Mouse (Mus musculus) liver, embryonic 14.5 days (tissue): ENCODE measurements around the gene Evl.

ENCODE experiments used
- CTCF ChIP-seq: IDR thresholded peaks from 2 replicates; pipeline ENCODE4 v1.5.1; 2016; ENCODE audit warnings: antibody characterized with exemption, low read depth, control low read depth
- EP300 ChIP-seq: IDR thresholded peaks from 2 replicates; pipeline ENCODE4 v1.6.1; 2016; ENCODE audit warnings: antibody characterized with exemption, low read depth

DNA sequence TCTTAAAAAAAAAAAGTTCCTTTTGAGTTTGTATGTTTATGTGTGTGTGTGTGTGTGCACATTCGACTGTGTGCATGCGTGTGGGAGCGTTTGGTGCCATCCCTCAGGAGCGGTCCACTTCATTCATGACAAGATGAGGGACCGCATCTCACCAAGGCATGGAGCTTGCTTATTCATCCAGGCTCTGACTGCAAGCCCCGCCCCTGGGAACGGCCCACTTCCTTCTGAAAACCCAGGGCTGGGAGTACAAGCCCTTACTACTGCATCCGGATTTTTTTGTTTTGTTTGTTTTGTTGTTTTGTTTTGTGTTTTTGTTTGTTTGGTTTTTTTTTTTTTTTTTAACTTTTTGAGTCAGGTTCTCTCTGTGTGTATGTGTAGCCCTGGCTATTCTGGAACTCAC lies 35.1 kb upstream of the Evl start:
- no peak for TF ChIP-seq CTCF
- no peak for TF ChIP-seq EP300
